Mouse (Mus musculus) layer of hippocampus, adult 9-11 months (tissue): Measurements from ENCODE around the gene Zfp281.

Source experiments
- DNase-seq: peaks from one replicate; pipeline ENCODE4 v3.0.0; 2022

The Zfp281 gene

GRCm38 (mm10) chr1:136624146-136625018, at the start of gene Zfp281:
Gene Zfp281, plus strand, starts transcription at chr1:136624901.
- DNase-seq, result peak; percentile 97

GRCm38 (mm10) chr1:136577890-136578663, 46.6 kb upstream of the Zfp281 start:
- DNase-seq, result no peak

- DNase-seq, result no peak
Observed at GRCm38 (mm10) chr1:136579360-136579759, 45.3 kb upstream of the Zfp281 start.

- DNase-seq, result no peak
Observed at GRCm38 (mm10) chr1:136580266-136580665, 44.4 kb upstream of the Zfp281 start.

- no peak for DNase-seq
Observed at GRCm38 (mm10) chr1:136581841-136582240, 42.9 kb upstream of the Zfp281 start.

- DNase-seq, result no peak
Observed at GRCm38 (mm10) chr1:136587761-136588405, 36.8 kb upstream of the Zfp281 start.

- no peak for DNase-seq
Observed at GRCm38 (mm10) chr1:136588908-136589307, 35.8 kb upstream of the Zfp281 start.

GRCm38 (mm10) chr1:136592741-136593140, 32.0 kb upstream of the Zfp281 start:
- DNase-seq, result no peak

GRCm38 (mm10) chr1:136594235-136594850, 30.4 kb upstream of the Zfp281 start:
- no peak for DNase-seq

- no peak for DNase-seq
Observed at GRCm38 (mm10) chr1:136596821-136597220, 27.9 kb upstream of the Zfp281 start.

- no peak for DNase-seq
Observed at GRCm38 (mm10) chr1:136598286-136598685, 26.4 kb upstream of the Zfp281 start.

GRCm38 (mm10) chr1:136600067-136600466, 24.6 kb upstream of the Zfp281 start:
- DNase-seq, result no peak

- DNase-seq, result no peak
Observed at GRCm38 (mm10) chr1:136600647-136601345, 23.9 kb upstream of the Zfp281 start.

- DNase-seq, result no peak
Observed at GRCm38 (mm10) chr1:136601346-136601888, 23.3 kb upstream of the Zfp281 start.

GRCm38 (mm10) chr1:136602303-136602702, 22.4 kb upstream of the Zfp281 start:
- DNase-seq, result no peak

- DNase-seq, result no peak
Observed at GRCm38 (mm10) chr1:136604190-136604589, 20.5 kb upstream of the Zfp281 start.

- no peak for DNase-seq
Observed at GRCm38 (mm10) chr1:136605790-136606189, 18.9 kb upstream of the Zfp281 start.

- DNase-seq, result no peak
Observed at GRCm38 (mm10) chr1:136606278-136606677, 18.4 kb upstream of the Zfp281 start.

GRCm38 (mm10) chr1:136608339-136609261, 16.1 kb upstream of the Zfp281 start:
- DNase-seq, result no peak

GRCm38 (mm10) chr1:136611803-136612202, 12.9 kb upstream of the Zfp281 start:
- DNase-seq, result no peak

- peak; percentile 54 for DNase-seq
Observed at GRCm38 (mm10) chr1:136613300-136613751, 11.4 kb upstream of the Zfp281 start.
